Mouse (Mus musculus): ENCODE results near the gene Ifitm10.
"Not testable (repeated sequence)": the region's sequence is repeated elsewhere in the genome, so short reads cannot be mapped to it uniquely, and the experiment has no call there.

Gene Ifitm10

GRCm38 (mm10) chr7:142319124-142319523, 54.4 kb downstream of the Ifitm10 start:
- no peak for DNase-seq

- DNase-seq: no peak
These were observed 56.3 kb downstream of the Ifitm10 start for GRCm38 (mm10) chr7:142317216-142317615.

GRCm38 (mm10) chr7:142316558-142316957, 57.0 kb downstream of the Ifitm10 start:
- no peak for DNase-seq

- DNase-seq: no peak
These were observed 58.8 kb downstream of the Ifitm10 start for GRCm38 (mm10) chr7:142314600-142315285.

GRCm38 (mm10) chr7:142303929-142304328, 69.6 kb downstream of the Ifitm10 start:
- DNase-seq: not testable (repeated sequence)

- no peak for DNase-seq
These were observed 70.3 kb downstream of the Ifitm10 start, which contains the start of gene Krtap5-4 for GRCm38 (mm10) chr7:142303249-142303648. TSS of gene Krtap5-4 (plus strand) at chr7:142303549.

GRCm38 (mm10) chr7:142297018-142297417, 76.5 kb downstream of the Ifitm10 start, which contains the start of gene Krtap5-1:
TSS of gene Krtap5-1 (minus strand) at chr7:142297118.
- DNase-seq: not testable (repeated sequence)

GRCm38 (mm10) chr7:142296108-142296507, 77.4 kb downstream of the Ifitm10 start:
- DNase-seq: not testable (repeated sequence)

GRCm38 (mm10) chr7:142295418-142295817, 78.1 kb downstream of the Ifitm10 start:
- DNase-seq: no peak

- DNase-seq: not testable (repeated sequence)
These were observed 79.7 kb downstream of the Ifitm10 start for GRCm38 (mm10) chr7:142293851-142294250.

GRCm38 (mm10) chr7:142285910-142286612, 87.5 kb downstream of the Ifitm10 start:
- not testable (repeated sequence) for DNase-seq

- DNase-seq: peak; percentile 34
These were observed 88.3 kb downstream of the Ifitm10 start for GRCm38 (mm10) chr7:142285130-142285835.

- peak; percentile 89 for DNase-seq
These were observed 88.9 kb downstream of the Ifitm10 start for GRCm38 (mm10) chr7:142284615-142285080.

- DNase-seq: peak; percentile 38
These were observed 89.4 kb downstream of the Ifitm10 start for GRCm38 (mm10) chr7:142284023-142284591.

GRCm38 (mm10) chr7:142282847-142283246, 90.7 kb downstream of the Ifitm10 start:
- DNase-seq: not testable (repeated sequence)

- DNase-seq: not testable (repeated sequence)
These were observed 94.3 kb downstream of the Ifitm10 start for GRCm38 (mm10) chr7:142279291-142279690.

GRCm38 (mm10) chr7:142278183-142278582, 95.4 kb downstream of the Ifitm10 start:
- DNase-seq: peak; percentile 56
